Mouse (Mus musculus) lung, adult 18-20 months (tissue): ENCODE results near the gene Pum2.
A peak's percentile ranks its signal among the peaks of the same experiment; 100 is the strongest.

ENCODE experiments used
- DNase-seq, 2 experiments: peaks; one replicate each; pipeline ENCODE4 v3.0.0; 2022; ENCODE audit warnings: mixed read lengths in 2 of 2

Gene Pum2

GRCm38 (mm10) chr12:8798486-8799020 lies 124.6 kb downstream of the Pum2 start:
- DNase-seq = peak; percentile 67 to 81
